Mouse (Mus musculus) olfactory bulb, adult 2 months (tissue): Measurements from ENCODE around the gene Grn.

ENCODE experiments used
- CTCF ChIP-seq: fragments of 200-500 bp; IDR thresholded peaks from 2 replicates; pipeline ENCODE4 v1.5.1; 2012; ENCODE audit warnings: low read depth, mild to moderate bottlenecking, low read length, moderate library complexity; ENCODE audit not compliant: insufficient read depth
- POLR2A ChIP-seq: fragments of 200-500 bp; IDR thresholded peaks from 2 replicates; pipeline ENCODE4 v1.6.1; 2012; ENCODE audit warnings: mild to moderate bottlenecking, low read depth, low read length, moderate library complexity; ENCODE audit not compliant: insufficient read depth

DNA sequence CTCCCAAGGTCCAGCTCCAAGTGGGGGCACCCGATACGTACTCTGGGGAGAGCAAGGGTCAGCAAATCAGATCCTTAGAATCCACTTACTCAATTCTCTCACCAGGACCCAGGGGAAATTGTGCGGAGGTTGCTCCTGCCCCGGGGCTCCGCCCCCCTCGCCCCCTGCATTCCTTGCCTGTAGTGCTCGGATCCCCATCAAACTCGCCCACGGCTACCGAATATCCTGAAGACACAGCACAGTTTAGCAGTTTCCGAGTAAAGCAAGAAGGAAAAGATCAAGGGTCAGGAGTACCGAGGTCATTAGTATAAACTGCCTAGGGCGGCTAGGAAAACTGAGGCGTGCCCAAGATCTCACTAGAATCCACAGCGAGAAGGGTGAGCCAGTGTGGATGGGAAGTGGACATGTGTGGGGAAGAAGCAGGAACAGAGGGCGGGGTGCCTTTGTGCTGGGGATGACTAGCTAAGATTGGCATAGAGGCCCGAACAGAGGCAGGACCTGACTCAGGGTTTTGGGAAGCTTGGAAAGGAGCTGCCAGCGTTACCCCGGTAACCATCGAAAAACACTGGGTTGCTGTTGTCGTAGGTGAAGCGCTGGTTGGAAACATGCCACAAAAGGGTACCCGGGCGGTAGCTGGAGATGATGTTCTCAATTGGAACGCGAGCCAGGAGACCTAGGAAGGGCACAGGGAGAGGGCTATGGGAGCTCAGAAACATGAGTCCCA is 35.8 kb downstream of the Grn start:
- TF ChIP-seq CTCF: no peak
- TF ChIP-seq POLR2A: no peak
